Mouse (Mus musculus) mouse trophoblast stem cell (cell line): ENCODE data around the gene Tubg1.

Experiments
- in situ Hi-C, 2 experiments: fragments of 300-500 bp; cut with MseI, MboI; formaldehyde crosslinking; loops; 2 replicates in 1 of 2; 3 replicates in 1 of 2; pipeline ENCODE4 v1.15.1; 2025

The Tubg1 gene

GRCm38 (mm10) chr11:101164677-101165580, 45.2 kb downstream of the Tubg1 start:
- in situ Hi-C loops, result no loop called here

GRCm38 (mm10) chr11:101166357-101166756, 46.6 kb downstream of the Tubg1 start:
- in situ Hi-C loops, result no loop called here

GRCm38 (mm10) chr11:101167211-101167962, 47.6 kb downstream of the Tubg1 start:
- in situ Hi-C loops, result no loop called here

- in situ Hi-C loops, result no loop called here
Observed at GRCm38 (mm10) chr11:101167963-101168300, 48.2 kb downstream of the Tubg1 start.

- in situ Hi-C loops, result no loop called here
Observed at GRCm38 (mm10) chr11:101168301-101168980, 48.7 kb downstream of the Tubg1 start.

GRCm38 (mm10) chr11:101169301-101170107, 49.8 kb downstream of the Tubg1 start:
- in situ Hi-C loops, result no loop called here

GRCm38 (mm10) chr11:101170354-101170810, 50.6 kb downstream of the Tubg1 start, which contains the start of gene Cntnap1:
Gene Cntnap1 (plus strand): TSS chr11:101170523.
- in situ Hi-C loops, result no loop called here

GRCm38 (mm10) chr11:101170811-101171610, 51.3 kb downstream of the Tubg1 start, which contains the start of gene Plekhh3:
Gene Plekhh3 (minus strand): TSS chr11:101171351.
- in situ Hi-C loops, result no loop called here

- in situ Hi-C loops, result no loop called here
Observed at GRCm38 (mm10) chr11:101171721-101172433, 52.1 kb downstream of the Tubg1 start.

GRCm38 (mm10) chr11:101172434-101172815, 52.7 kb downstream of the Tubg1 start:
- in situ Hi-C loops, result no loop called here

- in situ Hi-C loops, result no loop called here
Observed at GRCm38 (mm10) chr11:101173112-101173511, 53.4 kb downstream of the Tubg1 start.

- in situ Hi-C loops, result no loop called here
Observed at GRCm38 (mm10) chr11:101173631-101174388, 54.1 kb downstream of the Tubg1 start.

- in situ Hi-C loops, result no loop called here
Observed at GRCm38 (mm10) chr11:101174389-101174745, 54.6 kb downstream of the Tubg1 start.

GRCm38 (mm10) chr11:101174851-101175628, 55.3 kb downstream of the Tubg1 start, which contains the start of gene Ccr10:
Gene Ccr10 (minus strand): TSS chr11:101175443.
- in situ Hi-C loops, result loop anchor here (5.0 kb wide), 1 partner anchor 43 kb away; no protein-coding TSS in a partner anchor

- in situ Hi-C loops, result loop anchor here (5.0 kb wide), 1 partner anchor 43 kb away; no protein-coding TSS in a partner anchor
Observed at GRCm38 (mm10) chr11:101175636-101176116, 55.9 kb downstream of the Tubg1 start.
